Mouse (Mus musculus) heart, postnatal 10 days (tissue): ENCODE measurements around the gene Tex45. TPM values are rescaled to one million over a fixed set of nuclear protein-coding genes. Genes with fewer than 3 reads are reported as not detected.

Experiments
- DNase-seq, 2 experiments: peaks; one replicate each; pipeline ENCODE4 v3.0.0; 2021
- intact Hi-C: fragments of 180-260 bp; cut with DNase I; formaldehyde crosslinking; loops from one replicate; pipeline ENCODE4 v1.15.1; 2025
- total RNA-seq, 2 experiments: library from RNA; stranded (reverse); gene quantifications; 2 replicates each; pipeline ENCODE4 v1.2.3; 2021

Tex45 gene
- total RNA-seq: under 1 TPM in 1 of 2 experiments, not detected in 1; 0.17 TPM

- no peak for DNase-seq
- intact Hi-C loops: no loop called here
These were observed at the start of gene Tex45 for GRCm38 (mm10) chr8:3470562-3470961. Gene Tex45, plus strand, starts transcription at chr8:3470862.

GRCm38 (mm10) chr8:3421507-3421906, 49.2 kb upstream of the Tex45 start:
- intact Hi-C loops: no loop called here
- no peak for DNase-seq

GRCm38 (mm10) chr8:3425217-3425616, 45.4 kb upstream of the Tex45 start:
- intact Hi-C loops: no loop called here
- DNase-seq: no peak

DNA sequence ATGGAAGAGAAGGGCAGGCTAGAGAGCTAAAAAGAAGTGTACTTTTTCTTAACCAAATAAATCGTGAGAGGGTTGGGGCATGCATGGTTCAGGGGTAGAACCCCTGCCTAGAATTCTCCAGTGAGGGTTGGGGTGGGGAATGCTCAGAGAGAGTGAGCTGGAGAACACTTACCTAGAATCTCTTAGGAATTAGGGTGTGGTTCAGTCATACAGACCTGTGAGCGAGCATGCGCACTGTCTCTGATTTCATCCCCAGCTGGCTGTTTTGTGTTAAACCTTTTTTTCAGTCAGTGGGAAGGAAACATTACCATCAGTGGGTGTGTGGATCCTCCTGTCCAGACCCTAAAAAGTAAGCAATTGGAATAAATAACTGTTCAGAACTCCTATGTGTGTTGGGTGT, 44.5 kb upstream of the Tex45 start:
- DNase-seq: no peak
- intact Hi-C loops: no loop called here

- no peak for DNase-seq
- intact Hi-C loops: loop anchor here (2.0 kb wide), 1 partner anchor 36 kb away; the partner anchor contains the start of gene Arhgef18
These were observed 42.2 kb upstream of the Tex45 start for GRCm38 (mm10) chr8:3428426-3428825.

GRCm38 (mm10) chr8:3429966-3430365, 40.7 kb upstream of the Tex45 start:
- DNase-seq: peak; percentile 56 to 68
- intact Hi-C loops: loop anchor here (2.0 kb wide), 1 partner anchor 37 kb away; the partner anchor contains the start of gene Arhgef18

DNA sequence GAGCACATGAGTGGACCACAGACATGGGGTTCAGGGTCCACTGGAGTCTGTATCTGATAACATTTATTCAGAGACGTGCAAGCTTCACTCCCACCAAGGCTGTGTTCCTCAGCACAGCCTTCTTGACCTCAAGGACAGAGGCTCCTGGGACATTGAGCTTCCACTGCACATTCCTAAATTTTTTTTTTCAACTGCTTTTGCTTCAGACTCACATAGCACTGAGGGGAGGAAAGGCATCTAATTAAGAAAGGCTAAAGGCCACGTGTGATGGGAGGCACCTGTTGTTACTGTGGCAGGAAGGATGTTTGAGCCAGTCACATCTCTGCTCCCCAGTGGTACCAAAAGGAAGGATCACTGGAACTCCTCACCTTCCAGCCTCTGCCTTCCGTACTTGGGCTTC, 39.5 kb upstream of the Tex45 start:
- no peak for DNase-seq
- intact Hi-C loops: no loop called here

GRCm38 (mm10) chr8:3436492-3436891, 34.2 kb upstream of the Tex45 start:
- intact Hi-C loops: no loop called here
- DNase-seq: no peak

DNA sequence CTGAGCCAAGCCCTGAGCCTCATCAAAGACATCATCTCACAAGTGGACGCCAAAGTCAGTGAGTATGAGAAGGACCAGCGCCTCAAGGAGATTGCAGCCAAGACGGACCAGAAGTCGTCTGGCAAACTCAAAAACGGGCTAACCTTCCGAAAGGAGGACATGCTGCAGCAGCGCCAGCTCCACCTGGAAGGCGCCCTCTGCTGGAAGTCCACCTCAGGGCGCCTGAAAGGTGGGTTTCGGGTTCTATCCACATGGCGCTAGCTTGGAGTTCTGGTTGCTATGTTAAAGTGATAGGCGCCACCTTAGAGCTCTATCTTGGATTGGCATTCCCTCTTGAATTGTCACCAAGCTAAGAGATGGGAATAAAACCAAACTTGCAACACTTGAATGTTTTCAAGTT, 31.2 kb upstream of the Tex45 start:
- DNase-seq: no peak
- intact Hi-C loops: no loop called here

- no peak for DNase-seq
These were observed 21.4 kb upstream of the Tex45 start for GRCm38 (mm10) chr8:3449226-3449625.

DNA sequence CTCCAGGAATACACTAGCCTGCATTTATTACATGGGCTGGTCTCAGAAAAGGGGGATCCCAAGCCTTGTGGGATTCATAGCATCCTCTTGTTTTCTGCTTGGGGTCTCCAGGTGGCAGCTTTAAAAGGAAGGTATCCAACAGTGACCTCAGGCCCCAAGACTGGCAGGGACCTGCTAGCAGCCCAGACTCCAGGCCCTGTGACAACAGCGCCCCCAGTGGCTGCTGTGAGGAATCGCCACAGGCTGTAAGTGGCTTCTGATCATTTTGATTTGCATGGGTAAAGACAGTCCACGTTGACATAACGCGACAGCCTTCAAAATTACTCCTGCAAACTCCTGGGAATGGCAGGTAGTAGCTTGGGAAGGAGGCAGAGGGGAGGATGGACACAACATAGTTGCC, 20.0 kb upstream of the Tex45 start:
- intact Hi-C loops: no loop called here
- DNase-seq: peak; percentile 47 to 73

More at GRCm38 (mm10) chr8:3449226-3449625, 21.4 kb upstream of the Tex45 start:
- intact Hi-C loops: loop anchor here (10.0 kb wide), 1 partner anchor 94 kb away; the partner anchor contains the start of gene A430078G23Rik

- intact Hi-C loops: no loop called here
- no peak for DNase-seq
These were observed 18.7 kb upstream of the Tex45 start for GRCm38 (mm10) chr8:3451992-3452391.

- intact Hi-C loops: loop anchor here (5.0 kb wide), 1 partner anchor 209 kb away; the partner anchor contains the start of gene Fcor
- DNase-seq: no peak
These were observed 7.4 kb upstream of the Tex45 start for GRCm38 (mm10) chr8:3463248-3463647.

DNA sequence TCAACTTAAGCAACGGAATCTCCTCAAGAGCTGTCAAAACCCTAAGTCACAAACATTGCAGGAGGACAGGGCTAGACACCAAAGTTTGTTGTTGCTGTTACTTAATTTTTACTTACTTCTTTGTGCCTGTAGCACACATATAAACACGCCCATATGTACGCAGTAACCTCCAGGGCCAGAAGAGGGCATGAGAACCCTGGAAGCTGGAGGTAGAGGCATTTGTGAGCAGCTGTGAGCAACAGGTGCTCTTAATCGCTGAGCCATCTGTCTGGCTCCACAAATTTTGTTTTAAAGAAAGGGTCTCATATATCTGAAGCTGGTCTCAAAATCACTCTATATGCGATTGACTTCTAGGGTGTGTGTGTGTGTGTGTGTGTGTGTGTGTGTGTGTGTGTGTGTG, 6.4 kb upstream of the Tex45 start:
- peak; percentile 36 to 45 for DNase-seq
- intact Hi-C loops: loop anchor here (5.0 kb wide), 1 partner anchor 208 kb away; the partner anchor contains the start of gene Fcor

GRCm38 (mm10) chr8:3467006-3467885, 3.4 kb upstream of the Tex45 start, which contains the start of gene Pex11g:
Gene Pex11g, minus strand, starts transcription at chr8:3467680.
- DNase-seq: peak; percentile 98 to 99
- intact Hi-C loops: loop anchor here (1.0 kb wide), 1 partner anchor 49 kb away; no protein-coding TSS in a partner anchor

GRCm38 (mm10) chr8:3467886-3468545, 2.6 kb upstream of the Tex45 start:
- intact Hi-C loops: loop anchor here (1.0 to 2.0 kb wide), 2 partner anchors 25 to 48 kb away; partner anchors contain the start of gene Zfp358
- no peak for DNase-seq

DNA sequence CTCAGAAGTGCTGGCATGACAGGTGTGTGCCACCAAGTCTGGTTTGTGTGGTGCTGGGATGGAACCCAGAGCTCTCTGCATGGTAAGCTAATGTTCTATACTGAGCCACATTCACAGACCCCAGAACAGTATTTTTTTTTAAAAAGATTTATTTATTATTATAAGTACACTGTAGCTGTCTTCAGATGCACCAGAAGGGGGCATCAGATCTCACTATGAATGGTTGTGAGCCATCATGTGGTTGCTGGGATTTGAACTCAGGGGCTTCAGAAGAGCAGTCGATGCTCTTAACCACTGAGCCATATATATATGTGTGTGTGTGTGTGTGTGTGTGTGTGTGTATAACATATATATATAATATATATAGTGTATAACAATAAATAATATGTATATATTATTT, 1.8 kb upstream of the Tex45 start:
- no peak for DNase-seq
- intact Hi-C loops: loop anchor here (2.0 kb wide), 1 partner anchor 24 kb away; the partner anchor contains the start of gene Zfp358

DNA sequence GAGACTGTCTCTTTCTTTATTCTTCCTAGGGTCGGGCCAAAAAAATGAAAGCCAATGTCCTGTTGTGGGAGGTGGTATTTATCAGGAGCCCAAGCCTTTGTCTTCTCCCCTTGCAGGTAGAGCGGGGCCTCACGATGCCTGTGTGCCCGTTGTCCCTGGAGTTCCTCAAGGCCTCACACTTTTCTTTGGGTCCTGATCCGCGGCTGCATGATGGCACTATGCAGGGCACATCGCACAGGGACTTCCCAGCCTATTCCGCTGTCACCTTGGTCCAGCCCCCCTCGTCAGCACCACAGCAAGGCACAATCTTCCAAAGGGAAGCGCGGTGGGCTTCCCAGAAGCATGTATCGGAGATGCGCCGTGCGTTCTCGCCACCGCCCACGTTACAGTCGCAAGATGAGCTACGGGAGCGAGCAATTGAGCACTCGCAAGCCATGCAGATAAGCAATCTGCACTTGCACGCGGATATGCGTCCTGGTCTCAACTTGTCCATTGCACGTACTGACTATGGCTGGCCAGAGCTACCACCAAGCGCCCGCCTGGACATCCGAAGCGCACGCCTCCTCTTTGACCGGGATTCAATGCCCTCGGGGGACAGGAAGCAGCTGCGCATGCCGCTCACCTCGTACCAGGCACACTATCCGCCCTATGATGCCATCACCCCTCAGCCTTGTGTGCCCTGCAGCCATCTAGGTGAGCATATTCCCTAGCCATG, 5.2 kb downstream of the Tex45 start:
- DNase-seq: no peak
- intact Hi-C loops: no loop called here

- intact Hi-C loops: no loop called here
These were observed 9.6 kb downstream of the Tex45 start for GRCm38 (mm10) chr8:3480221-3480785.

GRCm38 (mm10) chr8:3481605-3482004, 10.9 kb downstream of the Tex45 start:
- no peak for DNase-seq
- intact Hi-C loops: no loop called here

More at GRCm38 (mm10) chr8:3480221-3480785, 9.6 kb downstream of the Tex45 start:
- DNase-seq: peak in 1 of 2 experiments; percentile 27
